Mouse (Mus musculus) kidney, postnatal 0 days (tissue): ENCODE measurements around the gene Zkscan17. TPM values are rescaled to one million over a fixed set of nuclear protein-coding genes. Genes with fewer than 3 reads are reported as not detected.
A peak's percentile ranks its signal among the peaks of the same experiment; 100 is the strongest.
"Not testable (repeated sequence)": the region's sequence is repeated elsewhere in the genome, so short reads cannot be mapped to it uniquely, and the experiment has no call there.

Experiments
- ATAC-seq: fragments of 200-750 bp; cut with Nextera tagmentation; replicated peaks from 2 replicates; pipeline ENCODE4 v1.8.0; 2017; ENCODE audit warnings: low read depth, moderate number of reproducible peaks, moderate TSS enrichment, moderate library complexity; ENCODE audit not compliant: low FRiP score
- DNase-seq: peaks from one replicate; pipeline ENCODE4 v3.0.0-alpha.2; 2016; ENCODE audit warnings: low spot score
- H3K27ac ChIP-seq: fragments of 300-500 bp; sonication (generic); 2 replicates; pipeline ENCODE4 v1.5.1; 2014; ENCODE audit warnings: mild to moderate bottlenecking
- H3K27me3 ChIP-seq: fragments of 300-500 bp; sonication (generic); 2 replicates; pipeline ENCODE4 v1.6.1; 2014; ENCODE audit warnings: low read length, mixed read lengths; ENCODE audit not compliant: insufficient read depth
- H3K36me3 ChIP-seq: fragments of 300-500 bp; sonication (generic); 2 replicates; pipeline ENCODE4 v1.6.1; 2014; ENCODE audit warnings: low read length, mixed read lengths; ENCODE audit not compliant: insufficient read depth
- H3K4me1 ChIP-seq: fragments of 300-500 bp; sonication (generic); replicated peaks from 2 replicates; pipeline ENCODE4 v1.6.1; 2014; ENCODE audit warnings: antibody characterized with exemption, low read length, mixed read lengths; ENCODE audit not compliant: insufficient read depth
- H3K4me2 ChIP-seq: fragments of 300-500 bp; sonication (generic); 2 replicates; pipeline ENCODE4 v1.6.1; 2014; ENCODE audit warnings: mild to moderate bottlenecking, low read length, moderate library complexity, mixed read lengths
- H3K4me3 ChIP-seq: fragments of 300-500 bp; sonication (generic); replicated peaks from 2 replicates; pipeline ENCODE4 v1.5.1; 2014; ENCODE audit warnings: low read depth, low read length
- H3K9ac ChIP-seq: fragments of 300-500 bp; sonication (generic); 2 replicates; pipeline ENCODE4 v1.6.1; 2014; ENCODE audit warnings: low read depth, low read length
- H3K9me3 ChIP-seq: fragments of 300-500 bp; sonication (generic); replicated peaks from 2 replicates; pipeline ENCODE4 v1.6.1; 2016; ENCODE audit warnings: low read length, inconsistent platforms, mixed read lengths
- CTCF ChIP-seq: IDR thresholded peaks from 2 replicates; pipeline ENCODE4 v1.5.1; 2016; ENCODE audit warnings: antibody characterized with exemption, low read depth, mild to moderate bottlenecking, moderate library complexity
- WGBS: fragments of 180-500 bp; shearing (Covaris S2); extraction: QIAGEN DNeasy Blood & Tissue Kit; methylation state at CpG from one replicate; pipeline ENCODE4 v1.1.7; 2014; 5-methylcytosine and 5-hydroxymethylcytosine counted together
- polyA plus RNA-seq: library from polyadenylated mRNA; unstranded; fragments of >200 nt; fragmentation: Nextera tagmentation; extraction: Ambion mirVana; gene quantifications from 2 replicates; pipeline ENCODE4 v1.2.1, GENCODE M21; 2015

Zkscan17 gene
- 19.9 and 20.1 TPM in 2 replicates for polyA plus RNA-seq

DNA sequence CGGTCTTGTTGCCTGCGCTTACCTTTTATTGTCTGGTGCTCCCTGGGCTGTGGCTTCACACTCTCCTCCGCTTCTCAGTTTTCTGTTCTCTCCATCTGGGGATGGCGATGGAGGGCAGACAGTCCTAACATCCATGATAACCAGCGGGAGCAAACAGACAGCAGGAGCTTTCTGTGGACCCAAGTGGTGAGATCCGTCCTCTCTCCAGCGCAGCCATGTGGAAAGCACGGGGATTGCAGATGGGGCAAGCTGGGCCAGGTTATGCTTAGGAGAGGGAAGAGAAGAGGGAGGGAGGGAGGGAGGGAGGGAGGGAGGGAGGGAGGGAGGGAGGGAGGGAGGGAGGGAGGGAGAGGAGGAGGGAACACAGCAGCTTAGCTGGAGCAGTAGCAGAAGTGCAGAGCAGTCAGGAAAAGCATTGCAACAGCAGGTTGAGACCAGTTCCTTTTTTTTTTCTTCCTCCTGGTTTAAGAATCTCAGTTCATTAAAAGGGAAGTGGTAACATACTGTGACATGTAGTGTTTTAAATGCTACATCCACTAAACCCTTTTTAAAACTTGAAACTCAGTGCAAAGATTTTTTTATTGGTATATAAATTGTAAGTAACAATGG, at the start of gene Zkscan17:
TSS of gene Zkscan17 (minus strand) at position 280 of the 609 bp plus-strand sequence.
- H3K4me3 ChIP-seq: no peak within 1 kb of the TSS
- no peak for ATAC-seq
- peak; percentile 45; the same call in 1 of the 2 replicates for TF ChIP-seq CTCF
- H3K36me3 ChIP-seq: no peaks in the 10 kb centered on the region
- H3K27ac ChIP-seq: no peak within 1 kb of the TSS
- no peak within 1 kb of the TSS for H3K4me2 ChIP-seq
- DNase-seq: peak; percentile 53
- no peaks in the 10 kb centered on the region for H3K9me3 ChIP-seq
- H3K27me3 ChIP-seq: no peaks in the 10 kb centered on the region
- H3K4me1 ChIP-seq: no peaks in the 10 kb centered on the region
- no peak within 1 kb of the TSS for H3K9ac ChIP-seq
- WGBS: 49% methylated on average over 8 of the region's 8 CpGs

DNA sequence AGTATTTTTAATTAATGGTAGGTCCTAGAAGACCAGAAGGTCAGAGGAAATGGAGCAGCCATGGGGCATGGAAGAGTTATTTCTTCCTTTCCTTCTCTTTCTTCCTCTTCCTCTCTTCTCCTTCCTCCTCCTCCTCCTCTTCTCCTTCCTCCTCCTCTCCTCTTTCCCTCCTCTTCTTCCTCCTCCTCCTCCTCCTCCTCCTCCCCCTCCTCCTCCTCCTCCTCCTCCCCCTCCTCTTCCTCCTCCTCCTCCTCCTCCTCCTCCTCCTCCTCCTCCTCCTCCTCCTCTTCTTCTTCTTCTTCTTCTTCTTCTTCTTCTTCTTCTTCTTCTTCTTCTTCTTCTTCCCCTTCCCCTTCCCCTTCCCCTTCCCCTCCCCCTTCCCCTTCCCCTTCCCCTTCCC, 49.6 kb upstream of the Zkscan17 start, which contains the start of gene Olfr222:
TSS of gene Olfr222 (minus strand) at position 101 of the 400 bp plus-strand sequence.
- H3K36me3 ChIP-seq, H3K9ac ChIP-seq, DNase-seq, H3K4me2 ChIP-seq, H3K4me3 ChIP-seq, H3K4me1 ChIP-seq, ATAC-seq, H3K27ac ChIP-seq, H3K27me3 ChIP-seq, H3K9me3 ChIP-seq: not testable (repeated sequence)

DNA sequence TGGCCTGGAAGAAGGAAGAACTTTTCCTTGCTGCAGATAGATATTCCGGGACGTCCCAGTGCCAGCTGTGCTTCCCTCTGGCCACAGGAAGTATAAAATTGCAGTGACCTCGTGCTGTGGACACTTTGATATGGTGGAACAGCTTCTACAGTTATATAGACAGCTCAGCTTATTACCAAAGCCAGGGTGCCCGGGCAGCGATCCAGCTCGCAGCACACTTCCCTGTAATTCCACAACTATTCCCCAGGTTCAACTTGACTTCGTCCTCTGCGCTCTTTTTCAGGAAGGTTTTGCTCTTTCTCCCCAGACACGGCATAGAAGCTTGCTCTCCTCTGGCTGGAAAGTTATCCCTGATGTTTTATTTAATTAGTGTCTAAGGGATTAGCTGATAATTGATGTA, 49.2 kb upstream of the Zkscan17 start:
- H3K9ac ChIP-seq: no peak overlapping the region
- H3K36me3 ChIP-seq: no peaks in the 10 kb centered on the region
- DNase-seq: no peak

GRCm38 (mm10) chr11:59569306-59569705, 42.8 kb upstream of the Zkscan17 start:
- WGBS: 62% methylated on average over 3 of the region's 3 CpGs
- Histone ChIP-seq H3K4me2 (no peak overlapping the region), H3K4me1 (no peaks in the 10 kb centered on the region), H3K27me3 (no peaks in the 10 kb centered on the region), H3K27ac (no peak overlapping the region), H3K4me3 (no peak overlapping the region), H3K36me3 (no peaks in the 10 kb centered on the region), H3K9me3 (no peaks in the 10 kb centered on the region), H3K9ac (no peak overlapping the region)
- ATAC-seq (no peak), DNase-seq (peak; percentile 40)
- TF ChIP-seq CTCF: peak; percentile 69

More for the DNA sequence above, 49.2 kb upstream of the Zkscan17 start:
- no peaks in the 10 kb centered on the region for H3K4me1 ChIP-seq
- H3K9me3 ChIP-seq: no peaks in the 10 kb centered on the region
- no peak overlapping the region for H3K4me2 ChIP-seq
- H3K4me3 ChIP-seq: no peak overlapping the region
- WGBS: 35% methylated on average over 9 of the region's 9 CpGs
- no peak for TF ChIP-seq CTCF
- no peak overlapping the region for H3K27ac ChIP-seq
- no peak for ATAC-seq
- H3K27me3 ChIP-seq: no peaks in the 10 kb centered on the region

GRCm38 (mm10) chr11:59562837-59563236, 36.3 kb upstream of the Zkscan17 start:
- H3K4me1 ChIP-seq: no peaks in the 10 kb centered on the region
- no peak overlapping the region for H3K4me3 ChIP-seq
- no peaks in the 10 kb centered on the region for H3K9me3 ChIP-seq
- H3K27ac ChIP-seq: no peak overlapping the region
- DNase-seq: no peak
- no peak for TF ChIP-seq CTCF
- H3K36me3 ChIP-seq: no peaks in the 10 kb centered on the region
- no peak for ATAC-seq
- no peak overlapping the region for H3K9ac ChIP-seq
- 81% methylated on average over 9 of the region's 9 CpGs for WGBS
- H3K4me2 ChIP-seq: no peak overlapping the region
- no peaks in the 10 kb centered on the region for H3K27me3 ChIP-seq

DNA sequence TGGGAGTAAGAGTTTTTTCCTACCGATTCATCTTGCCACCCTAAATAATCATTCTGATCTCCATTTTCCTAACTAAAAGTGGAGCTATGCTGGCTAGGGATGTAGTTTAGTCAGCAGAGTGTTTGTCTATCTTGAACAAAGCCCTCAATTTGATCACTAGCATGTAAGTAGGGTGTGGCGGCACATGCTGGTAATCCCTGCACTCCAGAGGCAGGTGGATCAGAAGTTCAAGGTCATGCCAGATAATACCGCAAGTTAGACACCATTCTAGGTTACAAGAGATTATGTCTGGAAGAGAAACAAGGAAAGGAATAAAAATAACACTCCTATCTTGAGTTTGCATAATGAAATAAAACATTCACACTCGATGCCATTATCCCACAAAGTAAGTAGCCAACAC, 35.8 kb upstream of the Zkscan17 start:
- no peaks in the 10 kb centered on the region for H3K4me1 ChIP-seq

GRCm38 (mm10) chr11:59560906-59561305, 34.4 kb upstream of the Zkscan17 start:
- no peak overlapping the region for H3K4me3 ChIP-seq
- H3K27me3 ChIP-seq: no peaks in the 10 kb centered on the region
- no peak overlapping the region for H3K9ac ChIP-seq
- WGBS: 73% methylated on average over 3 of the region's 3 CpGs
- no peak overlapping the region for H3K4me2 ChIP-seq
- H3K36me3 ChIP-seq: no peaks in the 10 kb centered on the region
- no peaks in the 10 kb centered on the region for H3K9me3 ChIP-seq
- H3K4me1 ChIP-seq: no peaks in the 10 kb centered on the region
- no peak for ATAC-seq
- no peak for TF ChIP-seq CTCF
- DNase-seq: no peak
- H3K27ac ChIP-seq: no peak overlapping the region

More for the DNA sequence above, 35.8 kb upstream of the Zkscan17 start:
- Histone ChIP-seq H3K27ac (no peak overlapping the region), H3K4me3 (no peak overlapping the region), H3K36me3 (no peaks in the 10 kb centered on the region), H3K9me3 (no peaks in the 10 kb centered on the region), H3K27me3 (no peaks in the 10 kb centered on the region), H3K4me2 (no peak overlapping the region), H3K9ac (no peak overlapping the region)
- ATAC-seq (no peak), DNase-seq (no peak)
- WGBS: 95% methylated on average over 4 of the region's 4 CpGs
- no peak for TF ChIP-seq CTCF
